Mouse (Mus musculus): ENCODE results near the gene Gm42372. TPM values are rescaled to one million over a fixed set of nuclear protein-coding genes. Genes with fewer than 3 reads are reported as not detected.
"Not testable (repeated sequence)": the region's sequence is repeated elsewhere in the genome, so short reads cannot be mapped to it uniquely, and the experiment has no call there.

Gene Gm42372
- polyA plus RNA-seq, 1 experiment, result 38.9 TPM

DNA sequence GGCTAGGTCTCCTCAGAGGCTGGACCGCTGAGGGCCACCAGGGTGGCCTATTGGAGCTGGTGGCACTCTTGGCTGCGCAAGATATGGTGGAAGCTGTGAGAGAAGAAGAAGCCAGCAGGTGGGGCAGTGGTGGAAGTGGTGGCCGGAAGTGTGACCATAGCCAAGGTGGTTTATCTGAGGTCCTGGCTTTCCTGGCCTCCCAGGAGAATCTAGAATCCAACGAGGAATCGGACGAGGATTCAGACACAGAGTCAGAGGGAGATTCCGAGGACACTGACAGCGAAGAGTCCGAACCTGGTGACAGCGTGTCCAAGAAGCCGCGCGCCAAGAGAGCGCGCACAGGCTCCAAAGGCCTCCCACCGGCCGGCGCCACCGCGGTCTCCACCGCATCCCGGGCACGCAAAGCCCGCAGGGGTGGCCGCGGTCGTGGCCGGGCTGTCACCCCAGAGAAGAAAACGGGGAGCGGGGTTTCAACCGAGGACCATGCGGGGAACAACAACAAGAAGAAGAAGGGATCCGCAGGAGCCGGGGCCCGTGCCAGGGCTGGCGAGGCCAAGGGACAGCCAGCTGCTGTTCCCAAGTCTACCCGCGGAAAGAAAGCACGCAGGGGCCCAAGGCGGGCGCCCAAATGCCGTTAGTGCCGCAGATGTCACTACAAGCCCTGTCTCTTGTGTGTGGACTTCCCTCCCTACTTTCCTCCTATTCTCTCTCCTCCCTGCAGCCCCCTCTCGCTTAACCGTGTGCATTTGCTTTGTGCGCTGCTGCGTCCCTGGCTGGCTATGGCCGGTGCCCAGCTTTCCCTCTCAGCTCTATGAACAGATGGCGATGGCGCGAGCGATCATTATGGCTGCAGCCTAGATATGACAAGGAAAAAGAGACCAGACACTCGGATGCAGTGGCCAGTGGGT lies 36.2 kb upstream of the Gm42372 start:
- peak; percentile 19; the same call in 1 of the 2 replicates for TF ChIP-seq POLR2A (IDR thresholded peaks at IDR 0.05; ENCODE audit: extremely low read depth, insufficient read depth, low read length)
- TF ChIP-seq CTCF (IDR thresholded peaks at IDR 0.05; ENCODE audit: extremely low read depth, insufficient read depth, low read length), result no peak
- Histone ChIP-seq H3K4me3 (ENCODE audit: insufficient read depth, low read length) (peak overlapping the region; percentile 77), H3K4me1 (ENCODE audit: control insufficient read depth, insufficient read depth, low read length) (peaks cover 2% of the 10 kb centered on the region; the same call in 1 of the 2 replicates)

DNA sequence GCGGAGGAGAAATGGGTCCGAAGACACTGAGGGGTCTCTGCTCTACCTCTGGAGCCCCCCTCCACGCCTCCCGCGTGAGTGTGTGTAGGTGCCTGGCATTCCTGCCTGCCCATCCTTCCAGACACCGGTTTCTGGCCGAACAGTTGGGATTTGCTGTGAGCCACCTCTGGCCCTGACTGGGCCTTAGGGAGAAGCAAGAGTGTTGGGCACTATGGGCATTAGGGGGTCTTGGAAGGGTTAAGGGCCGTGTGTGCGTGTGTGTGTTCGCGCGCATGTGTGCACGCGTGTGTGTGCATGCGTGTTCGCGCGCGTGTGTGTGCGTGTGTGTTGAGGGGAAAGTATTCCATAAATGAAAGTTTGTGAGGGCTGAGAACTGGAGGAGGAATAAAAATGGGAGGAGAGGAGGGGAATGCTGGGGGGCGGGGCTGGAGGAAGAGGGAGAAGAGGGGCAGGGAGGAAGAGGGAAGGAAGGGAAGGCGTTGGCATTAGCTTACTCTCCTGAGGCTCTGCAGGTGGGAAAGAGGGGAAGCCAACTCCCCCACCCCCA lies 35.5 kb upstream of the Gm42372 start:
- H3K27ac ChIP-seq (ENCODE audit: insufficient read depth, low read length), result peak overlapping the region; percentile 62
- TF ChIP-seq POLR2A (IDR thresholded peaks at IDR 0.05; ENCODE audit: extremely low read depth, insufficient read depth, low read length) (no peak), CTCF (IDR thresholded peaks at IDR 0.05; ENCODE audit: extremely low read depth, insufficient read depth, low read length) (no peak)
- H3K4me1 ChIP-seq (ENCODE audit: control insufficient read depth, insufficient read depth, low read length), result peaks cover 2% of the 10 kb centered on the region; the same call in 1 of the 2 replicates
- H3K4me3 ChIP-seq (ENCODE audit: insufficient read depth, low read length), result peak overlapping the region; percentile 77

More for the DNA sequence above, 36.2 kb upstream of the Gm42372 start:
- peak overlapping the region; percentile 62 for H3K27ac ChIP-seq (ENCODE audit: insufficient read depth, low read length)

DNA sequence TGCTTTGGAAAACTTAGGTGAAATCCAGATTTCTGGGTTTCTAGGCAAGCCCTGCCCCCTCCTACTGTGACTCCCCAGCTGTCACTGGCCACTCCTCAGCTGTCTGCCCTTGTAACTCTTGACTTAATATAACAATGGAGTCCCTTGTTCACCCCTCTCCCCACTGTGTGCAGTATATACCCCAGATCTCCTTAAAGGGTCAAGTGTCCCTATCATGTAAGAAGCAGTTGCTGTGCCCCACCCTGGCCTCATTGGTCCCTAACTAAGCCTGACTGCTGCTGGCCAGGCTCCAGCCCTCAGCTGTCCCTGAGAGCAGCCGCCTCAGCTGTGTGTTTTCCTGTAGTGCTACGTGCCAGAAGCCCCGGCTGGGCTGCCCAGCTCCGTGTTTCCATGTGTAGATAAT lies 34.9 kb upstream of the Gm42372 start:
- Histone ChIP-seq H3K4me1 (ENCODE audit: control insufficient read depth, insufficient read depth, low read length) (peaks cover 2% of the 10 kb centered on the region; the same call in 1 of the 2 replicates), H3K27ac (ENCODE audit: insufficient read depth, low read length) (no peak overlapping the region), H3K4me3 (ENCODE audit: insufficient read depth, low read length) (peak overlapping the region; percentile 77)
- TF ChIP-seq CTCF (IDR thresholded peaks at IDR 0.05; ENCODE audit: extremely low read depth, insufficient read depth, low read length) (no peak), POLR2A (IDR thresholded peaks at IDR 0.05; ENCODE audit: extremely low read depth, insufficient read depth, low read length) (no peak)

DNA sequence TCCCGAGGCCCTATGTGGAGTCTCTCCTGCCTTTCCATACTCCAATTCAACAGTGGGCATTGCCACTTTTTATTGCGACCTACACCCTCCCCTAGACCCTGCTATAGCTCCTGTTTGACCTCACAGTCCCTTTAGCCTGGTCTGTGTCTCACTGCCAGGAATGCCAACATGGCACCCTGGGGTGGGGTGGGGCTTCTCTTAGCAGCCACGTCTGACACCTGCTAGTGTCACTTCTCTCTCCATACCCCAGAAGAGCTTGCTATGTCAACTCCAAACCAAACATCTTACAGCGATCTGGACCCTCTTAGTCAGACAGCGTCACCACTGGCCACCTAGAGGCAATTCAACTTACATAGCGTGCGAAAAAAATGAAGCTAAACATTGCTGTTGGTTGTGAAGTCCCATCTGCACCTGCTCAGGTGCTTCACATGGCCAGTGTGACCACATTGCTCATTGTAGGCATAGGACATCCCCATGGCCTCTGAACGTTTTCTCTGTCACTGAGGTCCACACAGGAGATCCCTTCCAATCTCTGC lies 33.9 kb upstream of the Gm42372 start:
- Histone ChIP-seq H3K27ac (ENCODE audit: insufficient read depth, low read length) (0 out of 2 replicates have a peak overlapping the region, but pooled peaks have one; percentile 11), H3K4me1 (ENCODE audit: control insufficient read depth, insufficient read depth, low read length) (peaks cover 2% of the 10 kb centered on the region; the same call in 1 of the 2 replicates), H3K4me3 (ENCODE audit: insufficient read depth, low read length) (no peak overlapping the region)
- no peak for TF ChIP-seq CTCF (IDR thresholded peaks at IDR 0.05; ENCODE audit: extremely low read depth, insufficient read depth, low read length)
- no peak for TF ChIP-seq POLR2A (IDR thresholded peaks at IDR 0.05; ENCODE audit: extremely low read depth, insufficient read depth, low read length)

DNA sequence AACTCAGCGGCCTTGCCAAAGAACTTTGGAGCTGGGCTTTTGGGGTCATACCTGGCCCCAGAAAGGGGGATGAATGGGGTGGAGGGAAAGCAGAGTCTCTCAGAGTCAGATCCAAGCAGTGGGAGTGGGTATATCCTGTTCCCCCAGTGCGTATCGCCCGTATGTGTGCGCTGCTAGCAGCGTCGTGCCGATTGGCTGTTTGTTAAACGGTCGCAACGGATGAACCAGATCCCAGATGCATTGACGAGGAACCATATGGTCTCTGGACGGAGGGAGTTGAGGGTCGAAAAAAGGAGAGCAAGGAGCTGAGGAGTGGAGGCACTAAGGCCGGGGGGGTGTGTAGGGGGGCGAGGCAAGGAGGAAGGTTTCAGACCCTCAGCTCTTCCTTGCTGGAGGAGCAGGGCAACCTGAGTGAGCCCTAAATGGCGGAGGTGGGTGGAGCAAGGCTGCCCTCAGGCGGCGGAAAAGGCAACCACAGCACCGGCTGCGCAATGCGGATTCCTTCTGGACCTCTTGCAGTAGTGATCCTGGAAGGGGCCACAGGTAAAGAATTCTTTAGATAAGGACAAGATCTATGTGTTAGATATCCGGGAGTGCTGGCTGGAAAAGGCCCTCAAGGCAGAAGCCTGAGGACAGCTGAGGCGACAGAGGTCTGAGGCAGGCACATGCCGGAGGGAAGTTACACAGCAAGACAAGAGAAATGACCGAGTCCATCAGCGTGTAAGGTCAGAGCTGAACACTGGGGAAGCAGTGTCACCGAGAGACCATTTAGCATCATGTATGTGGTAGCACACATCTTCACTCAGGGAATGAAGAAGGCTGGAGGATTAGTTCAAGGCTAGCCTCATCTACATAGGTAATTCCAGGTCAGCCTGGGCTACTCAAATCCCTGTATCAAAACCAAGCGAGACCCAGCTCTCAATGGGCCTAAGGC lies 32.7 kb upstream of the Gm42372 start:
- TF ChIP-seq CTCF (IDR thresholded peaks at IDR 0.05; ENCODE audit: extremely low read depth, insufficient read depth, low read length), result peak; percentile 83
- TF ChIP-seq POLR2A (IDR thresholded peaks at IDR 0.05; ENCODE audit: extremely low read depth, insufficient read depth, low read length), result 0 out of 2 replicates have a peak, but pooled peaks have one; percentile 39

DNA sequence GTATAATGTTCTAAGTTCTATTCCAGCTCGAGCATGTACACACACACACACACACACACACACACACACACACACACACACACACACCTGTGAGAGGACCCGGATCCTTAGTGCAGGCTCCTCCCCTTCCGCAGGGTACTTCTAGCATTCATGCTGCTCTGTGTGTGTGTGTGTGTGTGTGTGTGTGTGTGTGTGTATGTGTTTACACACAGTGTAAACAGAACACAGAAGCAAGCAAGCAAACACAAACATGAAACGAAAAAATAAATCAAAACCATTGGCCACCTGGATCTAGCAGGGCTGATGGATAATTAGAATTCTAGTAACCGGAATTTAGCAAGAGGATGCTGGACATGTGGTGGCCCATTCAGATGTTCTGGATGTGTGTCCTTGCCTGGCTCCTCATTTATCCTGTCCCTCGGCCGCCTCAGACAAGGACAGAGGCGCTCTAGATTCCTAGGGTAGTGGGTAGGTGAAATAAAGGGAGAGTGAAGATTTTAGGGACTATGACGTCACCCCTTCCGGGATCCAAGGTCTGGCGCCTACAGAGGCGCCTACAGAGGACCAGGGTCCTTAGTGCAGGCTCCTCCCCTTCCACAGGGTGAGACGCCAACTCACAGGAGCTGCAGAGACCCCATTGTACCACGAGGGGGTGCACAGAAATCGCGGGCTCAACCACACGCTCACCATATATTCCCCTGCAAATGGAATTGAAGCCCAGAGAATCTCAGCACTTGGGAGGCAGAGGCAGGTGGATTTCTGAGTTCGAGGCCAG lies 31.8 kb upstream of the Gm42372 start:
- TF ChIP-seq POLR2A (IDR thresholded peaks at IDR 0.05; ENCODE audit: extremely low read depth, insufficient read depth, low read length) (no peak), CTCF (IDR thresholded peaks at IDR 0.05; ENCODE audit: extremely low read depth, insufficient read depth, low read length) (peak; percentile 73)
- H3K27ac ChIP-seq (ENCODE audit: insufficient read depth, low read length), result 0 out of 2 replicates have a peak overlapping the region, but pooled peaks have one; percentile 7
- H3K4me3 ChIP-seq (ENCODE audit: insufficient read depth, low read length), result no peak overlapping the region
- peaks cover 2% of the 10 kb centered on the region; the same call in 1 of the 2 replicates for H3K4me1 ChIP-seq (ENCODE audit: control insufficient read depth, insufficient read depth, low read length)

More for the DNA sequence above, 32.7 kb upstream of the Gm42372 start:
- Histone ChIP-seq H3K27ac (ENCODE audit: insufficient read depth, low read length) (0 out of 2 replicates have a peak overlapping the region, but pooled peaks have one; percentile 11), H3K4me3 (ENCODE audit: insufficient read depth, low read length) (peak overlapping the region; percentile 9; the same call in 1 of the 2 replicates), H3K4me1 (ENCODE audit: control insufficient read depth, insufficient read depth, low read length) (peaks cover 2% of the 10 kb centered on the region; the same call in 1 of the 2 replicates)

DNA sequence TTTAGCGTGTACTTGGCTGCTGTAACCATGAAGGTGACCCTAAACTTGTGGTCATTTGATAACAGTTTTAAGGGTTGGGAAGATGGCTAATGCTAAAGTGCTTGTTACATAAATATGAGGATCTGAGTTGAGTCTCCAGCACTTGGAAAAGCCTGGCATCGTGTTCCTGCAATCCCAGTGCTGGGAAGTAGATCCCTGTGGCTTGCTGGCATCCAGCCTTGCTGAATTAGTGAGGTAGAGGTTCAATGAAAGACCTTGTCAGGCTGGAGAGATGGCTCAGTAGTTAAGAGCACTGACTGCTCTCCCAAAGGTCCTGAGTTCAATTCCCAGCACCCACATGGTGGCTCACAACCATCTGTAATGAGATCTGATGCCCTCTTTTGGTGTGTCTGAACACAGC lies 29.1 kb upstream of the Gm42372 start:
- H3K4me3 ChIP-seq (ENCODE audit: insufficient read depth, low read length); H3K4me1 ChIP-seq (ENCODE audit: control insufficient read depth, insufficient read depth, low read length); H3K27ac ChIP-seq (ENCODE audit: insufficient read depth, low read length): not testable (repeated sequence)

DNA sequence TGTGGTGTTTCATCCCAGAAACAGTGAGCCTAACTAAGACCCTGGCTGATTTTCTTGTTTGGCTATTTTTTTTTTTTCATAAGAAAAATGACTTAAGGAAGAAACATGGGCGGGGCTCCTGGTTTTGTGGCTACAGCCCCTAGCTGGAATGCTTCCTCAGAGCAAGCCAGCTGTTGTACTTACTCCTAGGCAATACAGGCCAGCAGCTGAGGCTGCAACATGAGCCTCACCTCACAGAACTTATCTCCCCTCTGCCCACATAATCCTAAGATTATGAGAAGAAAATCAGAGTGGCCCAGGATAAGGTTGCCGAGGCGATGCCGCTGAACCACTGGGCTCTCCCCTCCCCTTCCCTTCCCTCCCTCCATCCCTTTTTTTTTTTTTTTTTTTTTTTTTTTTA lies 27.2 kb upstream of the Gm42372 start:
- Histone ChIP-seq H3K27ac (ENCODE audit: insufficient read depth, low read length) (no peak overlapping the region), H3K4me1 (ENCODE audit: control insufficient read depth, insufficient read depth, low read length) (peaks cover 6% of the 10 kb centered on the region; the same call in 1 of the 2 replicates), H3K4me3 (ENCODE audit: insufficient read depth, low read length) (no peak overlapping the region)
- TF ChIP-seq POLR2A (IDR thresholded peaks at IDR 0.05; ENCODE audit: extremely low read depth, insufficient read depth, low read length) (no peak), CTCF (IDR thresholded peaks at IDR 0.05; ENCODE audit: extremely low read depth, insufficient read depth, low read length) (no peak)

Measured in cortical plate, adult 2 months (tissue).